Mouse (Mus musculus) urinary bladder, adult 18-20 months (tissue): ENCODE data around the gene Olfr1202.

Experiments used
- DNase-seq, 2 experiments: peaks; one replicate each; pipeline ENCODE4 v3.0.0; 2022; ENCODE audit warnings: low spot score in 2 of 2, mixed read lengths in 2 of 2

Gene Olfr1202

GRCm38 (mm10) chr2:88814196-88814595, at the start of gene Olfr1202:
TSS of gene Olfr1202 (plus strand) at chr2:88814496.
- no peak for DNase-seq

- DNase-seq, result no peak
These were observed 43.9 kb upstream of the Olfr1202 start, which contains the start of gene Olfr1200 for GRCm38 (mm10) chr2:88770388-88770787. TSS of gene Olfr1200 (minus strand) at chr2:88770488.

- DNase-seq, result no peak
These were observed 21.6 kb upstream of the Olfr1202 start, which contains the start of gene Olfr1201 for GRCm38 (mm10) chr2:88792736-88793135. TSS of gene Olfr1201 (plus strand) at chr2:88793036.

GRCm38 (mm10) chr2:88829437-88829836, 15.1 kb downstream of the Olfr1202 start, which contains the start of gene Olfr1205:
TSS of gene Olfr1205 (plus strand) at chr2:88829737.
- DNase-seq, result no peak

- no peak for DNase-seq
These were observed 24.2 kb downstream of the Olfr1202 start for GRCm38 (mm10) chr2:88838477-88838876.

GRCm38 (mm10) chr2:88848992-88849391, 34.7 kb downstream of the Olfr1202 start, which contains the start of gene Olfr1204:
TSS of gene Olfr1204 (plus strand) at chr2:88849292.
- DNase-seq, result no peak

GRCm38 (mm10) chr2:88862931-88863330, 48.6 kb downstream of the Olfr1202 start, which contains the start of gene Olfr1206:
TSS of gene Olfr1206 (plus strand) at chr2:88863231.
- no peak for DNase-seq
